Comparison of ENCODE assay signal across 13 mouse cellular contexts in the genomic region with DNA sequence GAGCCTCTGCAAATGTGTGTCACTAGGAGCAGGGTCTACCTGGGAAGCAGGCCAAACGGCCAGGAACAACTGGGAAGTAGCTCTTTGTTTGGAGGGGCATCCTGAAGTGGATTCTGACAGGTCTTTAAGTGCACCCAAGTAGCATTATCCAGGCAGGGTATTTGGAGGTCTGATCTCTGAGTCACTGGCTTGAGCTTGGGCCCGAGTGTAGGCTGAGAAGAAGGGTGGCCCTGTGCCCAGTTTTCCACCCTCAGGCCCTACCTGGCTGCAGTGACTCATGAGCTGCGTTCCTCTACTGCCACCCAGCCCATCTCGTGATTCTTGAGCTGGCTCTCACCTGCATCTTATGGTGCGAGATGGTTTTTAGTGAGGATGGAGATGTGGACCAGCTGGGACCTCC. TPM values are rescaled to one million over a fixed set of nuclear protein-coding genes. Genes with fewer than 3 reads are reported as not detected.
DNase-seq lines count a peak whose midpoint lies in the region; ATAC-seq and TF ChIP-seq lines count a peak whose summit lies in the region.
"Had no signal": no experiment of that assay in that cellular context is flagged by ENCODE, and none has a peak within 500 bp of the region (broad histone marks: within the 10 kb centered on the region; RNA-seq: fewer than 3 reads in every experiment).

No protein-coding gene starts in this region.

- no peak overlapping the region for H3K27ac ChIP-seq in hindbrain, embryonic 16.5 days (ENCODE audit: low read depth, low read length)
- H3K27ac ChIP-seq in hindbrain, embryonic 12.5 days, result no peak overlapping the region
- no peak overlapping the region for H3K27ac ChIP-seq in midbrain, embryonic 15.5 days
- H3K27ac ChIP-seq in midbrain, embryonic 14.5 days (replicated peaks; ENCODE audit: low read depth, low read length), result no peak overlapping the region
- no peak overlapping the region for H3K27ac ChIP-seq in cortical plate, adult 2 months (ENCODE audit: insufficient read depth, low read length)
- H3K27ac ChIP-seq: heart, embryonic 15.5 days; limb, embryonic 12.5 days had no signal

- peaks cover 7% of the 10 kb centered on the region for H3K36me3 ChIP-seq in hindbrain, embryonic 16.5 days (ENCODE audit: control insufficient read depth, insufficient read depth, low read length)
- no peaks in the 10 kb centered on the region for H3K36me3 ChIP-seq in hindbrain, embryonic 12.5 days
- H3K36me3 ChIP-seq in midbrain, embryonic 15.5 days (replicated peaks), result no peaks in the 10 kb centered on the region; the same call in 1 of the 2 replicates
- H3K36me3 ChIP-seq in midbrain, embryonic 14.5 days (ENCODE audit: control insufficient read depth, insufficient read depth, low read length), result no peaks in the 10 kb centered on the region
- H3K36me3 ChIP-seq: heart, embryonic 15.5 days; limb, embryonic 12.5 days had no signal

- no peak for TF ChIP-seq POLR2A in cortical plate, adult 2 months (IDR thresholded peaks at IDR 0.05; ENCODE audit: extremely low read depth, insufficient read depth, low read length)

- H3K9me3 ChIP-seq in hindbrain, embryonic 16.5 days (ENCODE audit: control insufficient read depth, low read length), result no peaks in the 10 kb centered on the region
- H3K9me3 ChIP-seq in hindbrain, embryonic 12.5 days (replicated peaks), result no peaks in the 10 kb centered on the region
- H3K9me3 ChIP-seq in midbrain, embryonic 15.5 days, result no peaks in the 10 kb centered on the region
- no peaks in the 10 kb centered on the region for H3K9me3 ChIP-seq in midbrain, embryonic 14.5 days (ENCODE audit: control insufficient read depth, low read length)
- H3K9me3 ChIP-seq: heart, embryonic 15.5 days; limb, embryonic 12.5 days had no signal

- peak overlapping the region; percentile 0; the same call in 1 of the 2 replicates for H3K4me2 ChIP-seq in hindbrain, embryonic 16.5 days (ENCODE audit: low read length)
- no peak overlapping the region for H3K4me2 ChIP-seq in hindbrain, embryonic 12.5 days (replicated peaks)
- 0 out of 2 replicates have a peak overlapping the region, but pooled peaks have one; percentile 1 for H3K4me2 ChIP-seq in midbrain, embryonic 15.5 days
- no peak overlapping the region for H3K4me2 ChIP-seq in midbrain, embryonic 14.5 days (ENCODE audit: low read length)
- H3K4me2 ChIP-seq: heart, embryonic 15.5 days; limb, embryonic 12.5 days had no signal

- no peaks in the 10 kb centered on the region for H3K27me3 ChIP-seq in hindbrain, embryonic 16.5 days (replicated peaks; ENCODE audit: control insufficient read depth, insufficient read depth, low read length)
- H3K27me3 ChIP-seq in hindbrain, embryonic 12.5 days, result peaks cover 24% of the 10 kb centered on the region
- no peaks in the 10 kb centered on the region for H3K27me3 ChIP-seq in midbrain, embryonic 15.5 days (replicated peaks)
- H3K27me3 ChIP-seq in midbrain, embryonic 14.5 days (ENCODE audit: control insufficient read depth, insufficient read depth, low read length), result no peaks in the 10 kb centered on the region

- ATAC-seq in hindbrain, embryonic 16.5 days, result no peak
- ATAC-seq in hindbrain, embryonic 12.5 days (ENCODE audit: low FRiP score), result no peak
- no peak for ATAC-seq in midbrain, embryonic 15.5 days (replicated peaks)
- no peak for ATAC-seq in midbrain, embryonic 14.5 days (ENCODE audit: low FRiP score, low TSS enrichment)
- ATAC-seq in megakaryocyte-erythroid progenitor cell, adult 5-6 weeks (replicated peaks; ENCODE audit: low FRiP score, low TSS enrichment, poor library complexity, severe bottlenecking), result no peak
- ATAC-seq: intestine, postnatal 0 days; liver, postnatal 0 days had no signal

- TF ChIP-seq CTCF in cortical plate, adult 2 months (IDR thresholded peaks at IDR 0.05; ENCODE audit: extremely low read depth, insufficient read depth, low read length), result no peak

- intact Hi-C loops in heart, postnatal 10 days (cut with DNase I), result no loop called here

- H3K4me3 ChIP-seq in hindbrain, embryonic 16.5 days (ENCODE audit: low read length), result no peak overlapping the region
- no peak overlapping the region for H3K4me3 ChIP-seq in hindbrain, embryonic 12.5 days
- no peak overlapping the region for H3K4me3 ChIP-seq in midbrain, embryonic 15.5 days
- H3K4me3 ChIP-seq in midbrain, embryonic 14.5 days (replicated peaks; ENCODE audit: low read depth, low read length), result no peak overlapping the region
- H3K4me3 ChIP-seq in cortical plate, adult 2 months (ENCODE audit: insufficient read depth, low read length), result peak overlapping the region; percentile 6
- H3K4me3 ChIP-seq: heart, embryonic 15.5 days; limb, embryonic 12.5 days had no signal

- 75% methylated on average over 5 of the region's 5 CpGs for WGBS in hindbrain, embryonic 16.5 days
- 78% methylated on average over 5 of the region's 5 CpGs for WGBS in hindbrain, embryonic 12.5 days
- WGBS in midbrain, embryonic 15.5 days, result 68% methylated on average over 5 of the region's 5 CpGs
- WGBS in midbrain, embryonic 14.5 days, result 73% methylated on average over 5 of the region's 5 CpGs

- H3K4me1 ChIP-seq in hindbrain, embryonic 16.5 days (ENCODE audit: control insufficient read depth, insufficient read depth, low read depth, low read length), result peaks cover 21% of the 10 kb centered on the region
- H3K4me1 ChIP-seq in hindbrain, embryonic 12.5 days, result peaks cover 14% of the 10 kb centered on the region
- peaks cover 29% of the 10 kb centered on the region for H3K4me1 ChIP-seq in midbrain, embryonic 15.5 days
- H3K4me1 ChIP-seq in midbrain, embryonic 14.5 days (ENCODE audit: control insufficient read depth, insufficient read depth, low read length), result peaks cover 15% of the 10 kb centered on the region
- peaks cover 11% of the 10 kb centered on the region for H3K4me1 ChIP-seq in cortical plate, adult 2 months (ENCODE audit: control insufficient read depth, insufficient read depth, low read length)

- no peak for DNase-seq in midbrain, embryonic 14.5 days
- peak; percentile 94 for DNase-seq in brain, adult 2 months (ENCODE audit: low read depth, low spot score)
- no peak for DNase-seq in heart, postnatal 10 days
- DNase-seq: liver, postnatal 0 days; retina, postnatal 1 day had no signal

- no peak overlapping the region for H3K9ac ChIP-seq in hindbrain, embryonic 16.5 days (ENCODE audit: low read depth, low read length)
- H3K9ac ChIP-seq in hindbrain, embryonic 12.5 days, result no peak overlapping the region
- H3K9ac ChIP-seq in midbrain, embryonic 15.5 days, result no peak overlapping the region
- no peak overlapping the region for H3K9ac ChIP-seq in midbrain, embryonic 14.5 days (replicated peaks; ENCODE audit: low read length)
- H3K9ac ChIP-seq: heart, embryonic 15.5 days; limb, embryonic 12.5 days; liver, postnatal 0 days had no signal

RNA-seq across cellular contexts. Expression of gene Golga7b, which starts 11.2 kb away (rescaled TPM):
- 69.5 and 73.9 TPM in 2 replicates for polyA plus RNA-seq in hindbrain, embryonic 16.5 days (2015; fragmentation: Nextera tagmentation; extraction: Ambion mirVana)
- 11.5 and 11.6 TPM in 2 replicates for polyA plus RNA-seq in hindbrain, embryonic 12.5 days (2016; fragmentation: Nextera tagmentation; extraction: Ambion mirVana)
- 62.7 and 65.5 TPM in 2 replicates for polyA plus RNA-seq in midbrain, embryonic 15.5 days (2015; fragmentation: Nextera tagmentation; extraction: Ambion mirVana)
- 34.1 and 42.2 TPM in 2 replicates for polyA plus RNA-seq in midbrain, embryonic 14.5 days (2014; fragmentation: Nextera tagmentation; extraction: Ambion mirVana)
- polyA plus RNA-seq in cortical plate, adult 2 months (2012; rRNA removed), result 115 and 123 TPM in 2 replicates
- total RNA-seq in heart, postnatal 10 days (2021), result under 1 TPM; 0.29 to 0.30 TPM
- total RNA-seq in megakaryocyte-erythroid progenitor cell, adult 5-6 weeks (2014; fragmentation: Nextera tagmentation), result not detected in 2 replicates
- not detected in 2 replicates for total RNA-seq in megakaryocyte-erythroid progenitor cell, adult 5-6 weeks (2017)
- polyA plus RNA-seq: liver, postnatal 0 days had no signal

RNA-seq across cellular contexts. Expression of gene Sfrp5, which starts 56.5 kb away (rescaled TPM):
- polyA plus RNA-seq in hindbrain, embryonic 16.5 days (2015; fragmentation: Nextera tagmentation; extraction: Ambion mirVana), result 2.7 and 3.5 TPM in 2 replicates
- 1.5 and 1.9 TPM in 2 replicates for polyA plus RNA-seq in hindbrain, embryonic 12.5 days (2016; fragmentation: Nextera tagmentation; extraction: Ambion mirVana)
- 1.1 and 1.3 TPM in 2 replicates for polyA plus RNA-seq in midbrain, embryonic 15.5 days (2015; fragmentation: Nextera tagmentation; extraction: Ambion mirVana)
- polyA plus RNA-seq in midbrain, embryonic 14.5 days (2014; fragmentation: Nextera tagmentation; extraction: Ambion mirVana), result 0.68 and 0.82 TPM in 2 replicates
- 1.2 and 1.9 TPM in 2 replicates for polyA plus RNA-seq in cortical plate, adult 2 months (2012; rRNA removed)
- total RNA-seq in heart, postnatal 10 days (2021), result 1 to 10 TPM; 1.0 to 2.3 TPM
- total RNA-seq in megakaryocyte-erythroid progenitor cell, adult 5-6 weeks (2014; fragmentation: Nextera tagmentation), result not detected in 2 replicates
- not detected in 2 replicates for total RNA-seq in megakaryocyte-erythroid progenitor cell, adult 5-6 weeks (2017)
- polyA plus RNA-seq: liver, postnatal 0 days had no signal

Comparison
In these comparisons a context has a peak if more than half of its experiments do, and no peak if none do; other contexts are left out.
1. H3K4me2 ChIP-seq: peak in hindbrain, embryonic 16.5 days (single experiment) and midbrain, embryonic 15.5 days (single experiment); none in hindbrain, embryonic 12.5 days (single experiment) and midbrain, embryonic 14.5 days (single experiment).